Mouse (Mus musculus): Measurements from ENCODE around the gene Ttc13. TPM values are rescaled to one million over a fixed set of nuclear protein-coding genes. Genes with fewer than 3 reads are reported as not detected.

Gene Ttc13
- 26.3 and 34.8 TPM in 2 replicates for total RNA-seq (2015; ENCODE audit: low replicate concordance)
- total RNA-seq (2017; ENCODE audit: low replicate concordance), result 25.9 and 26.0 TPM in 2 replicates

GRCm38 (mm10) chr8:124721862-124722515 lies at the start of gene Ttc13, which contains the start of gene Arv1:
Gene Ttc13, minus strand, starts transcription at chr8:124721983.
Gene Arv1, plus strand, starts transcription at chr8:124722139.
- peak; percentile 97 for ATAC-seq (replicated peaks; ENCODE audit: low FRiP score, poor library complexity, severe bottlenecking)

- ATAC-seq (replicated peaks; ENCODE audit: low FRiP score, poor library complexity, severe bottlenecking), result no peak
Observed at GRCm38 (mm10) chr8:124763061-124763460, 41.3 kb upstream of the Ttc13 start.

- no peak for ATAC-seq (replicated peaks; ENCODE audit: low FRiP score, poor library complexity, severe bottlenecking)
Observed at GRCm38 (mm10) chr8:124758544-124758943, 36.8 kb upstream of the Ttc13 start.

GRCm38 (mm10) chr8:124756601-124757000 lies 34.8 kb upstream of the Ttc13 start:
- ATAC-seq (replicated peaks; ENCODE audit: low FRiP score, poor library complexity, severe bottlenecking), result no peak

GRCm38 (mm10) chr8:124756153-124756552 lies 34.4 kb upstream of the Ttc13 start:
- no peak for ATAC-seq (replicated peaks; ENCODE audit: low FRiP score, poor library complexity, severe bottlenecking)

GRCm38 (mm10) chr8:124755481-124755880 lies 33.7 kb upstream of the Ttc13 start:
- no peak for ATAC-seq (replicated peaks; ENCODE audit: low FRiP score, poor library complexity, severe bottlenecking)

- ATAC-seq (replicated peaks; ENCODE audit: low FRiP score, poor library complexity, severe bottlenecking), result no peak
Observed at GRCm38 (mm10) chr8:124754792-124755190, 33.0 kb upstream of the Ttc13 start.

GRCm38 (mm10) chr8:124754101-124754791 lies 32.5 kb upstream of the Ttc13 start:
- ATAC-seq (replicated peaks; ENCODE audit: low FRiP score, poor library complexity, severe bottlenecking), result no peak

GRCm38 (mm10) chr8:124752325-124752862 lies 30.6 kb upstream of the Ttc13 start:
- no peak for ATAC-seq (replicated peaks; ENCODE audit: low FRiP score, poor library complexity, severe bottlenecking)

- peak; percentile 46; the same call in 1 of the 2 replicates for ATAC-seq (replicated peaks; ENCODE audit: low FRiP score, poor library complexity, severe bottlenecking)
Observed at GRCm38 (mm10) chr8:124751709-124752173, 30.0 kb upstream of the Ttc13 start, which contains the start of gene Fam89a. Gene Fam89a, minus strand, starts transcription at chr8:124751832.

GRCm38 (mm10) chr8:124751191-124751590 lies 29.4 kb upstream of the Ttc13 start:
- ATAC-seq (replicated peaks; ENCODE audit: low FRiP score, poor library complexity, severe bottlenecking), result no peak

GRCm38 (mm10) chr8:124746661-124747060 lies 24.9 kb upstream of the Ttc13 start:
- no peak for ATAC-seq (replicated peaks; ENCODE audit: low FRiP score, poor library complexity, severe bottlenecking)

GRCm38 (mm10) chr8:124739268-124739667 lies 17.5 kb upstream of the Ttc13 start:
- no peak; the same call in 1 of the 2 replicates for ATAC-seq (replicated peaks; ENCODE audit: low FRiP score, poor library complexity, severe bottlenecking)

GRCm38 (mm10) chr8:124735371-124735911 lies 13.7 kb upstream of the Ttc13 start:
- ATAC-seq (replicated peaks; ENCODE audit: low FRiP score, poor library complexity, severe bottlenecking), result no peak

- ATAC-seq (replicated peaks; ENCODE audit: low FRiP score, poor library complexity, severe bottlenecking), result no peak
Observed at GRCm38 (mm10) chr8:124732828-124733227, 11.0 kb upstream of the Ttc13 start.

GRCm38 (mm10) chr8:124724301-124724700 lies 2.5 kb upstream of the Ttc13 start:
- no peak for ATAC-seq (replicated peaks; ENCODE audit: low FRiP score, poor library complexity, severe bottlenecking)

GRCm38 (mm10) chr8:124720938-124721861 lies 583 bp downstream of the Ttc13 start:
- peak; percentile 5 for ATAC-seq (replicated peaks; ENCODE audit: low FRiP score, poor library complexity, severe bottlenecking)

- no peak for ATAC-seq (replicated peaks; ENCODE audit: low FRiP score, poor library complexity, severe bottlenecking)
Observed at GRCm38 (mm10) chr8:124720133-124720532, 1.6 kb downstream of the Ttc13 start.

- no peak for ATAC-seq (replicated peaks; ENCODE audit: low FRiP score, poor library complexity, severe bottlenecking)
Observed at GRCm38 (mm10) chr8:124715736-124716135, 6.0 kb downstream of the Ttc13 start.

Measured in erythroid progenitor cell, adult 5-6 weeks (primary cell).